Mouse (Mus musculus) brain, embryonic 14.5 days (tissue): ENCODE results near the gene Amy1. TPM values are rescaled to one million over a fixed set of nuclear protein-coding genes. Genes with fewer than 3 reads are reported as not detected.

Experiments
- DNase-seq: peaks from one replicate; pipeline ENCODE4 v3.0.0-alpha.2; 2011; ENCODE audit warnings: low read depth
- CTCF ChIP-seq: fragments of 200-500 bp; IDR thresholded peaks from 2 replicates; pipeline ENCODE4 v1.5.1; 2012; ENCODE audit warnings: inconsistent platforms, mild to moderate bottlenecking, moderate library complexity, borderline replicate concordance; ENCODE audit not compliant: insufficient read depth, insufficient read length; ENCODE audit errors: extremely low read depth
- POLR2A ChIP-seq: fragments of 200-500 bp; IDR thresholded peaks from 2 replicates; pipeline ENCODE4 v1.6.1; 2012; ENCODE audit warnings: mild to moderate bottlenecking, inconsistent platforms, borderline replicate concordance; ENCODE audit not compliant: poor library complexity, insufficient read depth, insufficient read length, severe bottlenecking; ENCODE audit errors: extremely low read depth
- polyA plus RNA-seq: library from polyadenylated mRNA; depleted of rRNA; stranded (reverse); fragments of >200 nt; gene quantifications from 2 replicates; pipeline ENCODE4 v1.2.3, GENCODE M21; 2012; rRNA removed

Gene Amy1
- 43.0 and 52.3 TPM in 2 replicates for polyA plus RNA-seq

GRCm38 (mm10) chr3:113606599-113606998 lies at the start of gene Amy1:
Gene Amy1, minus strand, starts transcription at chr3:113606699.
- TF ChIP-seq CTCF (no peak), POLR2A (no peak)
- no peak for DNase-seq

- no peak for TF ChIP-seq CTCF
- no peak for TF ChIP-seq POLR2A
- no peak for DNase-seq
Measured at GRCm38 (mm10) chr3:113654335-113654734, 47.8 kb upstream of the Amy1 start.

- TF ChIP-seq CTCF, result peak; percentile 62; the same call in 1 of the 2 replicates
Measured at GRCm38 (mm10) chr3:113651386-113651785, 44.9 kb upstream of the Amy1 start.

GRCm38 (mm10) chr3:113639545-113639944 lies 33.0 kb upstream of the Amy1 start:
- DNase-seq, result no peak
- TF ChIP-seq POLR2A, result no peak
- TF ChIP-seq CTCF, result no peak

More at GRCm38 (mm10) chr3:113651386-113651785, 44.9 kb upstream of the Amy1 start:
- peak; percentile 73 for DNase-seq

GRCm38 (mm10) chr3:113634220-113634619 lies 27.7 kb upstream of the Amy1 start:
- DNase-seq, result no peak
- no peak for TF ChIP-seq POLR2A
- no peak for TF ChIP-seq CTCF

- DNase-seq, result no peak
- TF ChIP-seq CTCF (no peak), POLR2A (no peak)
Measured at GRCm38 (mm10) chr3:113631611-113632010, 25.1 kb upstream of the Amy1 start.

- DNase-seq, result peak; percentile 45
- TF ChIP-seq POLR2A (no peak), CTCF (no peak)
Measured at GRCm38 (mm10) chr3:113630564-113630963, 24.1 kb upstream of the Amy1 start.

GRCm38 (mm10) chr3:113629606-113630359 lies 23.3 kb upstream of the Amy1 start, which contains the start of gene Rnpc3:
Gene Rnpc3, minus strand, starts transcription at chr3:113630149.
- DNase-seq, result peak; percentile 99
- TF ChIP-seq POLR2A (peak; percentile 79), CTCF (no peak)

GRCm38 (mm10) chr3:113590844-113591243 lies 15.7 kb downstream of the Amy1 start:
- DNase-seq, result peak; percentile 44
- TF ChIP-seq CTCF, result no peak
- TF ChIP-seq POLR2A, result no peak

GRCm38 (mm10) chr3:113574578-113574977 lies 31.9 kb downstream of the Amy1 start:
- TF ChIP-seq CTCF (no peak), POLR2A (no peak)
- DNase-seq, result no peak

GRCm38 (mm10) chr3:113574138-113574537 lies 32.4 kb downstream of the Amy1 start:
- TF ChIP-seq POLR2A (no peak), CTCF (no peak)
- no peak for DNase-seq

GRCm38 (mm10) chr3:113572158-113572557 lies 34.3 kb downstream of the Amy1 start:
- TF ChIP-seq POLR2A (no peak), CTCF (no peak)
- DNase-seq, result no peak
